ENCODE assay signal across 18 mouse cellular contexts in the genomic region with DNA sequence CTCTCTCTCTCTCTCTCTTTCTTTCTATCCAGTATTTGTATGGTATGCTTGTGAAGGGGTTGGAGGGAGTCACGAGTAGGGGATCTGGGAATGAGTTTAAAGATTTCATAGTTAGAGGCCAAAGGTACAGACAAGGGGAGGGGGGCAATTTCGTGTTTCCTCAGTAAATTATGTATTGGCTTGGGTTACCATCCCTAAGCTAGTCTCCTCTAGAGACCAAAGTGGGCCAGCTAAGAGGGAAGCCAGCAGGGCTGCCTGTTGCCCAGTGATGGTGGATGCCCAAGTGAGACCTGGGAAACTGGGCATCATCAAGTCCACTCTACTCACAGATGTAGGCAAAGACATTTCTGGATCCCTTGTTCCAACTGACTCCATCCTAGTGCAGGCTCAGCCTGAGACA. TPM values are rescaled to one million over a fixed set of nuclear protein-coding genes. Genes with fewer than 3 reads are reported as not detected.
A peak's percentile ranks its signal among the peaks of the same experiment; 100 is the strongest.
DNase-seq lines count a peak whose midpoint lies in the region; ATAC-seq and TF ChIP-seq lines count a peak whose summit lies in the region.
"Had no signal": no experiment of that assay in that cellular context is flagged by ENCODE, and none has a peak within 500 bp of the region (broad histone marks: within the 10 kb centered on the region; RNA-seq: fewer than 3 reads in every experiment).

No protein-coding gene starts in this region.

- no peak for TF ChIP-seq EP300 in lung, postnatal 0 days (IDR thresholded peaks at IDR 0.05)

- peak overlapping the region; percentile 41; the same call in 1 of the 2 replicates for H3K4me3 ChIP-seq in kidney, embryonic 15.5 days (replicated peaks)
- H3K4me3 ChIP-seq in limb, embryonic 12.5 days (replicated peaks): no peak overlapping the region
- no peak overlapping the region for H3K4me3 ChIP-seq in stomach, embryonic 16.5 days (replicated peaks; ENCODE audit: low read length)
- H3K4me3 ChIP-seq in lung, postnatal 0 days (ENCODE audit: low read depth, low read length): no peak overlapping the region
- H3K4me3 ChIP-seq: erythroblast, embryonic 14.5 days; midbrain, embryonic 15.5 days had no signal

- H3K36me3 ChIP-seq in kidney, embryonic 15.5 days: no peaks in the 10 kb centered on the region
- no peaks in the 10 kb centered on the region for H3K36me3 ChIP-seq in limb, embryonic 12.5 days
- H3K36me3 ChIP-seq in stomach, embryonic 16.5 days (ENCODE audit: control insufficient read depth, insufficient read depth, low read length): no peaks in the 10 kb centered on the region
- H3K36me3 ChIP-seq in lung, postnatal 0 days (ENCODE audit: insufficient read depth, low read length): no peaks in the 10 kb centered on the region
- H3K36me3 ChIP-seq: embryonic facial prominence, embryonic 10.5 days; midbrain, embryonic 15.5 days had no signal

- peak overlapping the region; percentile 64 for H3K4me2 ChIP-seq in kidney, embryonic 15.5 days
- 0 out of 2 replicates have a peak overlapping the region, but pooled peaks have one; percentile 51 for H3K4me2 ChIP-seq in limb, embryonic 12.5 days
- peak overlapping the region; percentile 67; the same call in 1 of the 2 replicates for H3K4me2 ChIP-seq in stomach, embryonic 16.5 days (ENCODE audit: low read depth, low read length)
- H3K4me2 ChIP-seq in lung, postnatal 0 days (replicated peaks; ENCODE audit: low read depth, low read length): no peak overlapping the region
- H3K4me2 ChIP-seq: midbrain, embryonic 15.5 days had no signal

- peaks cover 80% of the 10 kb centered on the region for H3K4me1 ChIP-seq in kidney, embryonic 15.5 days
- peaks cover 34% of the 10 kb centered on the region for H3K4me1 ChIP-seq in limb, embryonic 12.5 days (replicated peaks)
- peaks cover 15% of the 10 kb centered on the region for H3K4me1 ChIP-seq in stomach, embryonic 16.5 days (ENCODE audit: control insufficient read depth, insufficient read depth, low read length)
- no peaks in the 10 kb centered on the region for H3K4me1 ChIP-seq in lung, postnatal 0 days (ENCODE audit: insufficient read depth, low read depth, low read length)
- H3K4me1 ChIP-seq: midbrain, embryonic 15.5 days had no signal

- no peak for TF ChIP-seq CTCF in lung, postnatal 0 days (IDR thresholded peaks at IDR 0.05)

- no peak overlapping the region for H3K9ac ChIP-seq in kidney, embryonic 15.5 days
- H3K9ac ChIP-seq in limb, embryonic 12.5 days (replicated peaks): no peak overlapping the region
- no peak overlapping the region for H3K9ac ChIP-seq in stomach, embryonic 16.5 days (ENCODE audit: low read length)
- H3K9ac ChIP-seq in lung, postnatal 0 days (replicated peaks; ENCODE audit: low read depth): no peak overlapping the region
- H3K9ac ChIP-seq: forebrain, postnatal 0 days; lung, embryonic 14.5 days; midbrain, embryonic 15.5 days had no signal

- DNase-seq in adrenal gland, postnatal 10 days: peak; percentile 12
- DNase-seq in adrenal gland, adult 2 months: no peak
- DNase-seq in kidney, postnatal 10 days: no peak
- no peak for DNase-seq in lung, postnatal 0 days (ENCODE audit: low spot score)
- no peak for DNase-seq in thymus, adult 18-20 months
- DNase-seq: cerebellum, postnatal 14 days; spleen, adult 18-20 months had no signal

- no peaks in the 10 kb centered on the region for H3K9me3 ChIP-seq in kidney, embryonic 15.5 days (replicated peaks)
- H3K9me3 ChIP-seq in limb, embryonic 12.5 days: no peaks in the 10 kb centered on the region
- no peaks in the 10 kb centered on the region for H3K9me3 ChIP-seq in stomach, embryonic 16.5 days (replicated peaks; ENCODE audit: control insufficient read depth, low read length)
- H3K9me3 ChIP-seq in lung, postnatal 0 days (ENCODE audit: low read length): no peaks in the 10 kb centered on the region
- H3K9me3 ChIP-seq: embryonic facial prominence, embryonic 10.5 days; midbrain, embryonic 15.5 days had no signal

- 2% methylated on average over 2 of the region's 2 CpGs for WGBS in kidney, embryonic 15.5 days
- WGBS in limb, embryonic 12.5 days: 11% methylated on average over 2 of the region's 2 CpGs
- WGBS in stomach, embryonic 16.5 days: 17% methylated on average over 2 of the region's 2 CpGs
- 20% methylated on average over 2 of the region's 2 CpGs for WGBS in lung, postnatal 0 days

- ATAC-seq in kidney, embryonic 15.5 days (replicated peaks; ENCODE audit: low FRiP score): no peak
- no peak for ATAC-seq in limb, embryonic 12.5 days (ENCODE audit: insufficient number of reproducible peaks, insufficient read depth, low FRiP score, low TSS enrichment, low read depth)
- ATAC-seq in stomach, embryonic 16.5 days (ENCODE audit: insufficient read depth, low FRiP score): no peak
- no peak for ATAC-seq in lung, postnatal 0 days
- ATAC-seq: forebrain, postnatal 0 days; midbrain, embryonic 15.5 days had no signal

- peak overlapping the region; percentile 96 for H3K27ac ChIP-seq in kidney, embryonic 15.5 days
- no peak overlapping the region for H3K27ac ChIP-seq in limb, embryonic 12.5 days
- H3K27ac ChIP-seq in stomach, embryonic 16.5 days (ENCODE audit: low read length): peak overlapping the region; percentile 97
- H3K27ac ChIP-seq in lung, postnatal 0 days (ENCODE audit: low read length): no peak overlapping the region
- H3K27ac ChIP-seq: embryonic facial prominence, embryonic 10.5 days; midbrain, embryonic 15.5 days had no signal

- H3K27me3 ChIP-seq in kidney, embryonic 15.5 days: no peaks in the 10 kb centered on the region
- H3K27me3 ChIP-seq in limb, embryonic 12.5 days: peaks cover 95% of the 10 kb centered on the region
- H3K27me3 ChIP-seq in stomach, embryonic 16.5 days (ENCODE audit: control insufficient read depth, insufficient read depth, low read length): no peaks in the 10 kb centered on the region
- H3K27me3 ChIP-seq in lung, postnatal 0 days (replicated peaks; ENCODE audit: insufficient read depth, low read length): peaks cover 36% of the 10 kb centered on the region

RNA-seq across cellular contexts. Expression of a gene that starts 43.3 kb away (rescaled TPM):
- 1 to 10 TPM; 6.1 to 9.2 TPM for total RNA-seq in adrenal gland, postnatal 10 days (2021)
- 10 to 100 TPM in 1 of 2 experiments, 1 to 10 TPM in 1; 5.1 to 12.4 TPM for total RNA-seq in adrenal gland, adult 2 months (2021)
- polyA plus RNA-seq in adrenal gland, adult 2 months (2012; rRNA removed): 8.8 and 9.6 TPM in 2 replicates
- polyA plus RNA-seq in kidney, embryonic 15.5 days (2015; fragmentation: Nextera tagmentation; extraction: Ambion mirVana): 7.9 and 10.2 TPM in 2 replicates
- 3.8 and 6.7 TPM in 2 replicates for polyA plus RNA-seq in limb, embryonic 12.5 days (2016; fragmentation: Nextera tagmentation; extraction: Ambion mirVana)
- polyA plus RNA-seq in stomach, embryonic 16.5 days (2015; fragmentation: Nextera tagmentation; extraction: Ambion mirVana): 19.0 and 20.0 TPM in 2 replicates
- polyA plus RNA-seq in lung, postnatal 0 days (2015; fragmentation: Nextera tagmentation; extraction: Ambion mirVana): 0.21 and 0.23 TPM in 2 replicates
- total RNA-seq: forebrain, postnatal 0 days; heart, postnatal 25 days; layer of hippocampus, postnatal 14 days; left cerebral cortex, postnatal 25 days had no signal
- polyA plus RNA-seq: forebrain, postnatal 0 days; midbrain, embryonic 15.5 days had no signal

Comparison
In these comparisons a context has a peak if more than half of its experiments do, and no peak if none do; other contexts are left out.
1. H3K27ac ChIP-seq: peak in kidney, embryonic 15.5 days (single experiment) and stomach, embryonic 16.5 days (single experiment); none in limb, embryonic 12.5 days (single experiment) and lung, postnatal 0 days (single experiment).